Mouse (Mus musculus) bone marrow, adult 2 months (tissue): ENCODE results near the gene Dstn.

ENCODE experiments used
- CTCF ChIP-seq: fragments of 200-500 bp; IDR thresholded peaks from 2 replicates; pipeline ENCODE4 v1.5.1; 2011; ENCODE audit warnings: low read length, control low read depth; ENCODE audit not compliant: control insufficient read depth, insufficient read depth
- POLR2A ChIP-seq: fragments of 200-500 bp; IDR thresholded peaks from 2 replicates; pipeline ENCODE4 v1.6.1; 2011; ENCODE audit warnings: low read depth, mild to moderate bottlenecking, control low read depth, low read length, borderline replicate concordance; ENCODE audit not compliant: control insufficient read depth

DNA sequence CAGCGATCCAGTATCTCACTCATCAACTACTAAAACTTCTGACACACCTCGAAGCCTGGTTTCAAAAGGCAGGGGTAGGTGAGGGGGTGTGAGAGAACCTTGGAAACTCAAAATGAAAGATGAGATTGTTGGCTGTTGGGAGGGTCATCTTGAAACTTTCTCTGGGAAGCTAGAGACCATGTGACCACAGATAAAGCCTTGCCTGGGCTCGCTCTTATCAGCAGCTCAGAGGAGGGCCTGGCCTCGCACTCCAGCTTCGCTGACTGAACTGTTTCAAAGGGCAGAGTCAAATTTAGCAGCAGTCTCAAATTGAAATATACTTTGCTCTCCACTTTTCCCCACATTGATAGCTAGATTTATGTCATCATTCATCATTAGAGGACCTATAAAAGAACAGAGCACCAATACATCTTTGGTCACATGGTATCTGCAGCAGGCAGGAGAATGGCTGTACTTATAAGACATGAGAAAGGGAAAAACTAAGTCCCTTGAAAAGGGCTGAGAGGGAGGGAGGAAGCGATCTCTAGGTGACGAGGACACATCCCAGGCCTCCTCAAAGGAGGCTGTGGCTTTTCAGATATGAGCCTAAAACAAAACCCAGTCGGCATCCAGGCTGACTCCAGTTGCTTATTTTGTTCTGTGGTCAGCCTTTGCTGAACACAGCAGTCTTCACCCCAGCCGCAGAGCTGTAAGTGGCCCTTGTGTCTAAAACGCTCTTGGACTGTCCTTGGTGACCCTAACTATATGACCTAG is 44.0 kb upstream of the Dstn start:
- TF ChIP-seq CTCF: no peak
- TF ChIP-seq POLR2A: no peak
